Mouse (Mus musculus) heart, adult 18-20 months (tissue): Measurements from ENCODE around the gene Sim2. TPM values are rescaled to one million over a fixed set of nuclear protein-coding genes. Genes with fewer than 3 reads are reported as not detected.

ENCODE experiments used
- DNase-seq, 2 experiments: peaks; one replicate each; pipeline ENCODE4 v3.0.0; 2021 to 2022; ENCODE audit warnings: mixed read lengths in 1 of 2
- total RNA-seq, 2 experiments: library from RNA; stranded (reverse); gene quantifications; 2 replicates each; pipeline ENCODE4 v1.2.3; 2021

Sim2 gene
- total RNA-seq, 2 experiments from 2014 or later: 0.08 TPM; not detected in 1

DNA sequence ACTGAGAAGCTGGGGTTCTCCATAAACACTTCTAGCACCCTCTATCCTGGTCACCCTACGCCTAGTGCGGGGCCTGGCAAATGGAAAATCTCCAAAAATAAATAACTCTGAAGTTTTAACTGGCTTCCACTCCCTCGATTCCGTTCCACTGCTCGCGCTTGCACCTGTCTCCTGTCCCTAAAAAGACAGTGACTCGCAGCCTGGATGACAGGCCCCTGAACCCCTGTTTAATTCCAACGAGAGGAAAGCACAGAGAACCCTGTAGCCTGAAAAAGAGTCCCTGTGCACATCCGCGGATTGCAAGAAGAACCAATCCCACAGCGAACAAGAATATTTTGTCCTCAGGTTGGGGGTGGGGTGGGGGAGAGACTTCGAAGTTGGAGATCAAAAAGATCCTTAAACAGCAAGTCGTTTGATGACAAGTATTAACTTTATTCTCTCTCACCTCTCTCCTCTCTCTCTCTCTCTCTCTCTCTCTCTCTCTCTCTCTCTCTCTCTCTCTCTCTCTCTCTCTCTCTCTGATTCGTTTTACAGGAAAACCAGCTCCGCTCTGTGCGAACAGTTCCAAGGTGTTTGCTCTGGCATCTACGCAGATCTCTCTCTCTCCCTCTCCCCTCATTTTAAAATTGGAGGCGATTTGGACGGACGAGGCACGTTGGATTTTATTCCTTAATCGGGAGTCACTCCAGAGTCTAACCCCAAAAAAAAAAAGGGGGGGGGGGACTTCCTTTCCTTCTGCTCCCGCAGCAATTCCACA lies 6.2 kb upstream of the Sim2 start:
- peak in 1 of 2 experiments; percentile 36 for DNase-seq

- peak in 1 of 2 experiments; percentile 15 for DNase-seq
Measured at GRCm38 (mm10) chr16:94079075-94079855, 5.5 kb upstream of the Sim2 start.

- DNase-seq: no peak
Measured at GRCm38 (mm10) chr16:94079856-94080555, 4.7 kb upstream of the Sim2 start.

DNA sequence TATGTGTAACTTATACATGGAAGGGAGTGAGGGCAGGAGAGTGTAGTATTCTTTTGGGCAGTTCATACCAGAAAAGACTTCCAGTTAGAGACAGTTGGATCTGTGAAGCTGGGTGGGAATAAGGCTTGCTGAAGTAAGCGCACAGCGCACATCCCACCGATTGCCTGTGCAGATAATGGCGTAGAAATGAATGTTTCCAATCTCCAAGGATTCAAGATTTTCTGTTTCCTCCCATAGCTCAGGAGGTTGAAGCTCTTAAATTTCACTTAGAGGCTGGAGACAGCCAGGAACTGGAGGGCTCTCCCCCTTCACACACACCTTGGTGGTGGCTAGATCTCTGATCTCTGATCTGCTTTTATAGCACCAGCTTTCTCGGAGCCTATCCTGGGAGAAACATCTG lies 3.1 kb upstream of the Sim2 start:
- DNase-seq: no peak

DNA sequence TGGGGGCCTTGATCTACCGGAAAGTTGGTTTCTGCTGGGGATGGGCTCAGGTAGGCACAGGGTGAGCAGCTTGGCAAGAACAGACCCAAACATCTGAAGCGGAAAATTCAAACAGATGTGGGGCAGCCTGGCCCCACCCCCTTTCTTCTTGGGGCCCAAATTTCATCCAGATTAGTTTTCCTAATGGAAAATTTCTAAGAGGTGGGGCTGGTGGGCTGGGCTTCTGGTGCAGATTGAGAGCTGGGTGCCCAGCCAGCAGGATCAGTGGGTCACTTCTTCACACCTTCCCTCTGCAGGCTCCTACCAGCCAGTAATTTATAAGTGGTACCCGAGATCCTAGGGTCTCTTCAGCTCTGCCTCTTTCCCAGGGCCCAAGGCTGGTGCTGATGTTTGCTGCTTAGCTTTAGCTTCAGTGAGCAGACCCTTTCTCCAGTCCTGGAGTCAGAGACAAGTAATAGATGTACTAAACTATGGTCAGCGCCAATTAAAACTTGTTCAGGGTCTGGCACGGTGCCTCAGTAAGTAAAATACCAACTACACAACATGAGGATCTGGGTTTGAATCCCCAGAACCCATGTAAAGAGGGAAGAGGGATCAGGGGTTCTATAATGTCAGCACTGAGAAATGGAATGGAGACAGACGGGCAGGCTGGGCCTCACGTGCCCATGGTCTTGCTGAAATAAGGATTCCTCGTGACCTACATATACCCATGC lies 2.6 kb upstream of the Sim2 start:
- no peak for DNase-seq

- DNase-seq: peak in 1 of 2 experiments; percentile 32
Measured at GRCm38 (mm10) chr16:94082960-94083847, 1.5 kb upstream of the Sim2 start.

DNA sequence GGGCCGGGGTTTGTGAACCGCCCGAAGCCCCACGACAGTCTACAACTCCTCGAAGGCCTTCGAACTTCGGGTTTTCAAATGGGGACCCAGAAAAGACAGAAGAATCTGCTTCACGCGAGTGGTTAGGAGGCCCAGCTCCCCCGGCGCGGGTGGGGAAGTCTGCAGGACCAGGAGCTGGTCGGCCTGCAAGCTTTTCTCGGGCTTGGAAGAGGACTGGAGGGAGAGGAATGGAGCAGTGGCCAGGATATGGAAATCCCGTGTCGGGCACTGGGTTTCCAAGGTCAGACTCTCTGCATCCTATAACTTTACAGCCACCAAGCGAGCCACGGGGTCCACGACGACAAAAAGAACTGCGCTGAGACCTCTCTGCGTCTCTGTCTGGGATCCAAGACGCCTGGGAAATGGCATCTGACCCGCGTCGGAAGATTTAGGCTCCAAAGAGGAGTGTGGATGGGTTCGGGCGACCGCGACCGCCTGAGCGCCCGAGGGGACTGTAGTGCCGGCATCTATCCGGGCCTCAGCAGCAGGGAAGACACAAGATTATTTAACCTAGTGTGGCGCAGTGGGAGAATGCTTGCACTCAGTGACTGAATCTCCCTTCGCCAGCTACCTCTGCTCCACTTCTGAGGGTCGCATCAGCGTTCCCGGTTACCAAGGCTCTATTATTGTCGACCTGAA lies 744 bp upstream of the Sim2 start:
- DNase-seq: peak in 1 of 2 experiments; percentile 28

DNA sequence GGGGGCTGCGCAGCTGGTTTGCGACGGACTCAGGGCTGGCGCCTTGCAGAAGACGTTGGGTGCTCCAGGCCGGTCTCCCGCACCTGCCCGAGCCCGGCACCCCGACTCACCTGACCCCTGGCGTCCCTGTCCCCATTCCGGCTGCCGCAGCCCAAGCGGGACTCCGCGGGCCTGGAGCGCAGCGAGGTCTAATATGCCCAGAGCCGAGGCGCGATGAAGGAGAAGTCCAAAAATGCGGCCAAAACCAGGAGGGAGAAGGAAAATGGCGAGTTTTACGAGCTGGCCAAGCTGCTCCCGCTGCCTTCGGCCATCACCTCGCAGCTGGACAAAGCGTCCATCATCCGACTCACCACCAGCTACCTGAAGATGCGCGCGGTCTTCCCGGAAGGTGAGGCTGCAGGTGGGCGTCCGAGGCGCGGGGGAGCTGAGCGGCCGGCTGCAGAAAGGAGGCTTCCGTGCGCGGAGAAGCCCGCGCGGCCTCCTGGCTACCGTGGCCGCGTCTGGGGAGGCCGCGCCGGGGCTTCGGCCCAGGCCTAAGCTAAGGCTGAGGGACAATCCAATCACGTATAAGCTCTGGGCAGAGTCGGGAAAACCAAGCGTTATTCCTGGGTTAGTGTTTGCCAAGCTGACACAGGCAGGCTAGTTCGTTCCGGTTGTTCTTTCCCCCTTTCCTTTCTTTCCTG lies 1.0 kb downstream of the Sim2 start:
- DNase-seq: peak in 1 of 2 experiments; percentile 18

DNA sequence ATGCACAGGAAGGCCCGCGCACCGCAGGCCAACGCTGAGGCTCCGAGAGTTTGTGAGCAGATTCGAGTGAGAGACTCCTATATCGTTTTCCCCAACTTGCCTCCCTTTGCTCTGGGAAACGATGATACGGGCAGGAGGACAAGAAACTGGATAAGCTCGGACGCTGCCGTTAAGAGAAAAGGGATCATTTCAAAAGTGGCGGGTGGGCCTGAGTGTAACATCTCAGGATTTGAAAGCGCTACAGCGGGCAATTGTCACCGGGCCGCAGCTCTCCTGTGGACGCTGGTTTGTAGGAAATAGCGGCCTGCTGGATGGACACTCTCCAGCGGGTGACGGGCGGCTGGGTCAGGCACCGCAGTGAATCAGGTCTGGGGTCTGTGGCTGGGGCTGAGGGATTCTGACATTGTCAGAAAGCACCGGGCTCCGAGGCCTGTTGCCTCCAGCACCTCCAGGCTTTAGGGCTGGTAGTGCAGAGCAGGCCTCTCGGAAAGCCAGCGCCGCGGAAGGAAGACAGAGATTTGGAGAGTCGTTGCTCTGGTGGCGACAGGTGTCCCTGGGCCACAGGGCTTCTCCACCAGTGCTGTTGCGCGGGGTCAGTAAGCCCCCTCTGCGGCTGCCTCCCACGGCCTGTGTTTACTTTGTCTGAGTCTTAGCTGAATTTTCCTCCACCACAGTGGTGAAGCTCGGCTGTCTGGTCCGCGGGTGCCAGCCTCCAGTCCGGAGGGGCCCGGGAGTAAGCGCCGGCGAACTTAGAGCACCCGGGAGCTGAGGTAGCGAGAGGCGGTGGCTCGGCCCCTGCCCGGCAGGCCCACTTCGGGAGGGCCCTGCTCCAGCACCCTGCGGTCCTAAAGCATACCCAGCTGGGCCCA lies 2.2 kb downstream of the Sim2 start:
- DNase-seq: peak in 1 of 2 experiments; percentile 35

- DNase-seq: peak in 1 of 2 experiments; percentile 13
Measured at GRCm38 (mm10) chr16:94087570-94088225, 3.0 kb downstream of the Sim2 start.

DNA sequence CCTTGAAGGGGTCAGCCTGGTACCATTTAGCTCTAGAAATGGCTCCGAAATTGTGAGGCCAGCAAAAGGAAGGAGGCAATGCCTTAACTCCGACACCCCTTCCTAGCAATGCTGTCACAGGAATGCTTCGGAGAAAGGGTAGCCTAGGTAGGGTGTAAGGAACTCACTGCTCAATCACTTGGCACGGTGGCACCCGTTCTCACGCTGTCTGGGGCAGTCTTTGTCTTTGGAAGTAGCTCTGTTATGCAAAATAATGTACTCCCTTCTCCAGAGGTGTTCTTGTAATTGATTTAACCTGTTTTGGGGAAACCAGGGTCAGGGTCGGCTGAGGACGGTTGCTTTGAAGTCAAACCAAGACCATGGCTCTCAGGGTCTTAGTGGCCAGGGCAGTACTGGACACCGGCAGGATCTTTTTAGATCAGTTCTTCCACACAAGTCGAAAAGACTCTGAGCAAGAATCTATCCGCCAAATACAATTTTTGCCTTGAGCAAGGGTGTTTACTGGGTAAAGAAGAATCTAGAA lies 3.6 kb downstream of the Sim2 start:
- DNase-seq: no peak

DNA sequence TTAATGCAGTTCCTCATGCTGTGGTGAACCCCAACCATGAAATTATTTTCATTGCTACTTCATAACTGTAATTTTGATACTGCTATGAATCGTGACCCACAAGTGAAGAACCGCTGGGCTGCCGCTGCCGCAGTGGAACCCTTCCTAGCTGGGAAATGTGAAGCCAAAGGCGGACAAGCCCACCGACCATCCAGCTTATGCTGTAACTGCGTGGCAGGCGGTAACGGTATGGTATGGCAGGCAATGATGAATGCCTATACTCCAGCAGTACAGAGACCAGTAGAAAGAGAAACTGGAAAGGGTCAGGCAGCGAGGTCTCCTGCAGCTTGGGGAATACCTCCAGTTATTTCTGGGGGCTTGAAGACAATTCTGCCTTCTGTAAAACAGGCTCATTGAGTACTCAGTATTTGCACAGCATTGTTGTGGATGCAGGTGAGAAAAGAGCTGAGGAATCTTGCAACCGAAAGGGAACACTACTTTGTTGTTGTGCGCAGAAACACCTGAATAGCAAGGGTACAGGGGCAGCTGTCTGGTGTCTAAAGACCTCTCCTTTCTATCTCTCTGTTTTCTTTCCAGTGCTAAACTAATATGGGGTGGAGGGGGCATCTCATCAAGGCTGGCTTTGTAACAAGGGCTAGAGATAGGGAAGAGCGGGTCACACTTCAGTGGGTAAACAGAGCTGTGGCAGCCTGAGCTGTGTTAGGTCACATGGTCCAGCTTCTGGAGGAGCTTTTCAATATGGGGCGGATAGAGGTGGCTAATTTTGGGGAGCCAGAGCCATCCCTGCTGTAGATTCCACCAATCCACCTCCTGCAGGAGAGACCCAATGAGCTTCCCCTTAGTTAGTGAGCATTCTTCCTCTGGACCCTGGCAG lies 4.3 kb downstream of the Sim2 start:
- DNase-seq: no peak

DNA sequence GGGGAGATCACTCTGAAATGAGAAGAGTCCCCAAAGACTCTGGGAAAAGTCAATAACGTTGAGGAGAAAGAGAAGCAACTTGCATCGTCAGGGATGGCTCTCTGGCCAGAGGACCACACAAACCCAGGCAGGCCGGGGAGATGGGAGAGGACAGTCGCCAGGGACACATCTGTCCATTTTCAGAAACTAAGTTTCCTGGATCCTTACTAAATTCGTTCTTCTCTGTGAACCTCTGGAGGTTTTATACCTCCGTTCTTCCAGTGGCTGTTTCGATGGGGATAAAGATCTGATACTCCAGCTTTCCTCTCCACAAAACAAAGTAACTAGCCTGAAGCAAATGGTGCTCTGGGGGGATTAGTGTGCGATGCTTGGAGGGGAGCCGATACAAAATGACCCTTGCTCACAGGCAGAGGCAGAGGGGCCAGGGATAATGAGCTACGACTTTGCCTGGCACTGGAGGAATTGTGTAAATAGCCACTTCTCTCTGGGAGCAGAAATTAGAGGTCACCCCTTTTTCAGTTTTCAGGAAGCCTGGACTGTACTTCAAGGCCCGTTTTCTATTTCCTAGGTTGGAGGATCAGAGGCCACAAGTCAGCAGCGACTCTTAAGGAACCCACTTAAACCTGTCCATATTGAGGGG lies 7.9 kb downstream of the Sim2 start:
- no peak for DNase-seq

DNA sequence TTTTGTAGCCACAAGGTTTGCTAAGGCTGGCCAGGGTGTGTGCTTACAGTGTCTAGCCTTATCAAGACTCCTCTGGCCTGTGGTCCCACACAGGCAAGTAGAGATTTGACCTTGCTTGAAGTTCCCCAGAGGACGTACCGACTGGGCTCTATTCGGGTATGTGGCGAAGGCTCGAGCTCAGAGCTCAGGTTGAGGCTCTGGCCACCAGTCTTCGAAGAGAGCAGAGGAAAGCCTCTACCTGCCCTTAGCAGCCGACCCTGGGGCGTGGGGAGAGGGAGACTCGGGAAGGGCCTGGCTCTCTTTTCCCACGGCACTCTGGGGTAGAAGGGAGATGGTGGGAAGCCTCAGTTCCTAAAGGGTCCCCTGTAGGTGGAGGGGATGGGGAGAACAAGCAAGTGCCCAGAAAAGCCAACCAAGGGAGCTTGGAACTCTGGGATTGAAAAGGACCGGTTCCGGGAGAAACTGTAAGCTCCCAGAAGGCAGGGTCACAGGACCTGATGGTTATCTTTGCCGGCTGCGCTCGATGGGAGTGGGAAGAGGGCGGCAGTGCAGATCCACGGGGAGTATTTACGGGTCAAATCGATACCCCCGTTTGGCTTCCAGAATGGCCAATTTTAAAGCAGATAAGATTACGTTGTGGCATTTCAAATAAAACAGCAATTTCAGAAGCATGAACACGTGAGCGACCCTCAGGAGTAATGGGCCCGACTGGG lies 8.6 kb downstream of the Sim2 start:
- DNase-seq: peak in 1 of 2 experiments; percentile 10

DNA sequence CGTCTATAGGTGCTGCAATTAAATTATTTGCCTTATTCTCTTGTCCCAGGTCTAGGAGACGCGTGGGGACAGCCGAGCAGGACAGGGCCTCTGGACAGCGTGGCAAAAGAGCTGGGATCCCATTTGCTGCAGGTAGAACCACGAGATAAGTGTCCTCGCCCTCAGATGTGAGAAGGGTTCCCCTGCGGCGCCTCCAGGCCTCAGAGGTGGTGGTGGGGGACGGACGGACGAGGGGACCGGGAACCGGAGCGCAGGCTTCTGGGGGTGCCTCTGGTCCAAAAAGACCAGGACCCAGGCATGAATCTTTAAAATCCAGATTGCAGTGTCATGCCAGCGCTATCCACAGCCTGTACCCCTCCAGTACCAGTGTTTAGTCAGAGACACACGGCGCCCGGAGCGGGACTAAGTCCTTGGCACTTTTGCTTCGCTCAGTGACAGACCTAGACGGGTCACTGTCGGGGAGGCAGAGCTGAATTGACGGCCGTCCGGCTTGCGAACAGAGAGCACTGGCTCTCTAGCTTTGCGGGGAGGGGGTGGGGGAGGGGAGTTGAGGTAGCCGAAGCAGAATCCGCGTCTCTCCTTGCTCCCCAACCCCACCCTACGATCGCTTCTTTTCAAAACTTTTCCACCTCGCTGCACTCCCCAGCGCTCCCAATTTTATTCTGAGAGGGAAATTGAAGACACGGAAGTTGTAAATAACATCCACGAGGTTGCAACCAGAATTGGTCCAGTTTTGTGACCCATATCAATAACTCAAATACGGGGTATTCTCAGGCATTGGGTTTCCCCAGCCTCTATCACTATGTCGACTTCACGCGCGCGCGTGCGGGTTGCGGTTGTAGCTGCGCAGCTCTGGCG lies 9.7 kb downstream of the Sim2 start:
- peak in 1 of 2 experiments; percentile 9 for DNase-seq
